Comparison of ENCODE assay signal across 26 mouse cellular contexts in genomic region chr1:68305813-68306212, GRCm38 (mm10).
DNase-seq lines count a peak whose midpoint lies in the region; ATAC-seq and TF ChIP-seq lines count a peak whose summit lies in the region.
"Had no signal": no experiment of that assay in that cellular context is flagged by ENCODE, and none has a peak within 500 bp of the region (broad histone marks: within the 10 kb centered on the region; RNA-seq: fewer than 3 reads in every experiment).

No protein-coding gene starts in this region.

- H3K36me3 ChIP-seq in forebrain, embryonic 14.5 days (ENCODE audit: control insufficient read depth, insufficient read depth, low read length), result no peaks in the 10 kb centered on the region
- no peaks in the 10 kb centered on the region for H3K36me3 ChIP-seq in forebrain, embryonic 10.5 days (replicated peaks)
- H3K36me3 ChIP-seq in forebrain, postnatal 0 days (ENCODE audit: insufficient read depth), result no peaks in the 10 kb centered on the region
- H3K36me3 ChIP-seq: embryonic facial prominence, embryonic 13.5 days; heart, embryonic 12.5 days; heart, embryonic 15.5 days had no signal

- H3K4me3 ChIP-seq in forebrain, embryonic 14.5 days (ENCODE audit: low read depth, low read length), result no peak overlapping the region
- H3K4me3 ChIP-seq in forebrain, embryonic 10.5 days, result no peak overlapping the region
- no peak overlapping the region for H3K4me3 ChIP-seq in forebrain, postnatal 0 days (ENCODE audit: low read depth, low read length)
- H3K4me3 ChIP-seq: embryonic facial prominence, embryonic 13.5 days; heart, embryonic 12.5 days; heart, embryonic 15.5 days had no signal

- 57% methylated on average over 4 of the region's 4 CpGs for WGBS in forebrain, embryonic 14.5 days
- 93% methylated on average over 4 of the region's 4 CpGs for WGBS in forebrain, embryonic 10.5 days
- 53% methylated on average over 4 of the region's 4 CpGs for WGBS in forebrain, postnatal 0 days

- no peaks in the 10 kb centered on the region for H3K27me3 ChIP-seq in forebrain, embryonic 14.5 days (replicated peaks; ENCODE audit: control insufficient read depth, insufficient read depth, low read length)
- no peaks in the 10 kb centered on the region for H3K27me3 ChIP-seq in forebrain, embryonic 10.5 days (ENCODE audit: poor library complexity, severe bottlenecking)
- no peaks in the 10 kb centered on the region for H3K27me3 ChIP-seq in forebrain, postnatal 0 days (ENCODE audit: insufficient read depth, low read length)
- H3K27me3 ChIP-seq: embryonic facial prominence, embryonic 13.5 days; heart, embryonic 12.5 days; heart, embryonic 15.5 days had no signal

- no peaks in the 10 kb centered on the region for H3K4me1 ChIP-seq in forebrain, embryonic 14.5 days (ENCODE audit: control insufficient read depth, insufficient read depth, low read length)
- peaks cover 5% of the 10 kb centered on the region for H3K4me1 ChIP-seq in forebrain, embryonic 10.5 days
- no peaks in the 10 kb centered on the region for H3K4me1 ChIP-seq in forebrain, postnatal 0 days (ENCODE audit: insufficient read depth)
- H3K4me1 ChIP-seq: embryonic facial prominence, embryonic 13.5 days; heart, embryonic 15.5 days had no signal

- peak; percentile 86 for ATAC-seq in forebrain, embryonic 14.5 days
- peak; percentile 43 for ATAC-seq in forebrain, postnatal 0 days
- ATAC-seq: CD4-positive, CD25-positive, alpha-beta regulatory T cell, adult 4 months; hindbrain, postnatal 0 days; inflammation-experienced regulatory T-cells, adult 6 months; intestine, embryonic 16.5 days had no signal

- H3K27ac ChIP-seq in forebrain, embryonic 14.5 days (ENCODE audit: low read depth, low read length), result no peak overlapping the region
- no peak overlapping the region for H3K27ac ChIP-seq in forebrain, embryonic 10.5 days
- no peak overlapping the region for H3K27ac ChIP-seq in forebrain, postnatal 0 days (ENCODE audit: low read depth, low read length)
- H3K27ac ChIP-seq: embryonic facial prominence, embryonic 13.5 days; heart, embryonic 15.5 days; hindbrain, embryonic 14.5 days; hindbrain, postnatal 0 days had no signal

- H3K4me2 ChIP-seq in forebrain, embryonic 14.5 days (ENCODE audit: low read length), result no peak overlapping the region
- H3K4me2 ChIP-seq in forebrain, postnatal 0 days (ENCODE audit: low read depth), result no peak overlapping the region
- H3K4me2 ChIP-seq: embryonic facial prominence, embryonic 13.5 days; heart, embryonic 12.5 days; heart, embryonic 15.5 days; hindbrain, embryonic 14.5 days had no signal

- H3K9me3 ChIP-seq in forebrain, embryonic 14.5 days (replicated peaks; ENCODE audit: control insufficient read depth, low read length), result no peaks in the 10 kb centered on the region
- H3K9me3 ChIP-seq in forebrain, embryonic 10.5 days, result no peaks in the 10 kb centered on the region
- no peaks in the 10 kb centered on the region for H3K9me3 ChIP-seq in forebrain, postnatal 0 days (ENCODE audit: low read length)
- H3K9me3 ChIP-seq: embryonic facial prominence, embryonic 13.5 days; heart, embryonic 12.5 days; heart, embryonic 15.5 days had no signal

- intact Hi-C loops in heart, postnatal 14 days (cut with DNase I), result loop anchor here (10.0 kb wide), 1 partner anchor 519 kb away; no protein-coding TSS in a partner anchor

- TF ChIP-seq CTCF in brain, embryonic 14.5 days (IDR thresholded peaks at IDR 0.05; ENCODE audit: borderline replicate concordance, extremely low read depth, insufficient read depth, insufficient read length), result no peak
- TF ChIP-seq CTCF in forebrain, postnatal 0 days (IDR thresholded peaks at IDR 0.05; ENCODE audit: low read depth), result no peak

- no peak overlapping the region for H3K9ac ChIP-seq in forebrain, embryonic 14.5 days (ENCODE audit: low read length)
- H3K9ac ChIP-seq in forebrain, postnatal 0 days, result no peak overlapping the region
- H3K9ac ChIP-seq: embryonic facial prominence, embryonic 13.5 days; heart, embryonic 12.5 days; heart, embryonic 15.5 days; hindbrain, embryonic 14.5 days had no signal

- TF ChIP-seq POLR2A in brain, embryonic 14.5 days (IDR thresholded peaks at IDR 0.05; ENCODE audit: borderline replicate concordance, extremely low read depth, insufficient read depth, insufficient read length, poor library complexity, severe bottlenecking), result no peak

- DNase-seq in forebrain, embryonic 14.5 days (ENCODE audit: low spot score), result peak; percentile 87
- no peak for DNase-seq in forebrain, embryonic 10.5 days (ENCODE audit: extremely low spot score, low spot score)
- peak; percentile 25 for DNase-seq in brain, adult 2 months (ENCODE audit: low read depth, low spot score)
- peak; percentile 90 for DNase-seq in brain, embryonic 14.5 days (ENCODE audit: low read depth)
- DNase-seq in forebrain, postnatal 0 days, result peak; percentile 60
- no peak for DNase-seq in gastrocnemius, postnatal 4 days (ENCODE audit: low spot score in 2 of 2)
- DNase-seq in heart, postnatal 14 days, result no peak
- DNase-seq: adrenal gland, adult 2 months; adrenal gland, postnatal 14 days; cerebellum, adult 11 months; cerebellum, adult 2 months; cerebellum, adult 9-11 months; cerebellum, postnatal 25 days; gastrocnemius, postnatal 14 days; heart, adult 18-20 months; heart, postnatal 10 days; heart, postnatal 4 days; kidney, adult 18-20 months had no signal

Comparison
In these comparisons a context has a peak if more than half of its experiments do, and no peak if none do; other contexts are left out.
1. DNase-seq: peak in forebrain, embryonic 14.5 days (single experiment), brain, adult 2 months (single experiment), brain, embryonic 14.5 days (single experiment) and forebrain, postnatal 0 days (single experiment); none in forebrain, embryonic 10.5 days (single experiment), gastrocnemius, postnatal 4 days (0 of 2) and heart, postnatal 14 days (0 of 2).